Mouse (Mus musculus) hindlimb bud, embryonic 11.5 days (tissue): ENCODE results near the gene Pwwp2b.

Source experiments
- DNase-seq: peaks from one replicate; pipeline ENCODE4 v3.0.0-alpha.2; 2012; ENCODE audit warnings: low read depth, low spot score; ENCODE audit errors: extremely low spot score

The Pwwp2b gene

GRCm38 (mm10) chr7:139247881-139248614 is at the start of gene Pwwp2b:
Gene Pwwp2b, plus strand, starts transcription at chr7:139248482.
- no peak for DNase-seq

- no peak for DNase-seq
These were observed 48.2 kb upstream of the Pwwp2b start for GRCm38 (mm10) chr7:139200108-139200507.

- DNase-seq, result no peak
These were observed 47.1 kb upstream of the Pwwp2b start for GRCm38 (mm10) chr7:139201209-139201608.

- DNase-seq, result no peak
These were observed 40.1 kb upstream of the Pwwp2b start for GRCm38 (mm10) chr7:139208023-139208772.

- no peak for DNase-seq
These were observed 39.5 kb upstream of the Pwwp2b start for GRCm38 (mm10) chr7:139208773-139209095.

- DNase-seq, result no peak
These were observed 36.5 kb upstream of the Pwwp2b start for GRCm38 (mm10) chr7:139211761-139212160.

- DNase-seq, result peak; percentile 93
These were observed 35.2 kb upstream of the Pwwp2b start, which contains the start of the genes Lrrc27 and Stk32c for GRCm38 (mm10) chr7:139212754-139213745. Gene Lrrc27, plus strand, starts transcription at chr7:139212988. Gene Stk32c, minus strand, starts transcription at chr7:139213307.

GRCm38 (mm10) chr7:139213751-139214150 is 34.5 kb upstream of the Pwwp2b start:
- DNase-seq, result no peak

- no peak for DNase-seq
These were observed 34.1 kb upstream of the Pwwp2b start for GRCm38 (mm10) chr7:139214160-139214559.

- no peak for DNase-seq
These were observed 33.5 kb upstream of the Pwwp2b start for GRCm38 (mm10) chr7:139214596-139215340.

GRCm38 (mm10) chr7:139215516-139215915 is 32.8 kb upstream of the Pwwp2b start:
- DNase-seq, result no peak

GRCm38 (mm10) chr7:139215946-139216345 is 32.3 kb upstream of the Pwwp2b start:
- no peak for DNase-seq

- no peak for DNase-seq
These were observed 31.8 kb upstream of the Pwwp2b start for GRCm38 (mm10) chr7:139216464-139216863.

- no peak for DNase-seq
These were observed 31.2 kb upstream of the Pwwp2b start for GRCm38 (mm10) chr7:139217046-139217445.

- no peak for DNase-seq
These were observed 29.5 kb upstream of the Pwwp2b start for GRCm38 (mm10) chr7:139218641-139219415.

- DNase-seq, result no peak
These were observed 28.8 kb upstream of the Pwwp2b start for GRCm38 (mm10) chr7:139219486-139219885.

- DNase-seq, result no peak
These were observed 28.0 kb upstream of the Pwwp2b start for GRCm38 (mm10) chr7:139220303-139220702.

GRCm38 (mm10) chr7:139221072-139221471 is 27.2 kb upstream of the Pwwp2b start:
- DNase-seq, result no peak

GRCm38 (mm10) chr7:139221856-139222255 is 26.4 kb upstream of the Pwwp2b start:
- no peak for DNase-seq

- DNase-seq, result no peak
These were observed 25.9 kb upstream of the Pwwp2b start for GRCm38 (mm10) chr7:139222341-139222740.
